Mouse (Mus musculus): Measurements from ENCODE around the gene Stk32b. TPM values are rescaled to one million over a fixed set of nuclear protein-coding genes. Genes with fewer than 3 reads are reported as not detected.

Gene Stk32b
- polyA plus RNA-seq, 1 experiment = 13.7 TPM

DNA sequence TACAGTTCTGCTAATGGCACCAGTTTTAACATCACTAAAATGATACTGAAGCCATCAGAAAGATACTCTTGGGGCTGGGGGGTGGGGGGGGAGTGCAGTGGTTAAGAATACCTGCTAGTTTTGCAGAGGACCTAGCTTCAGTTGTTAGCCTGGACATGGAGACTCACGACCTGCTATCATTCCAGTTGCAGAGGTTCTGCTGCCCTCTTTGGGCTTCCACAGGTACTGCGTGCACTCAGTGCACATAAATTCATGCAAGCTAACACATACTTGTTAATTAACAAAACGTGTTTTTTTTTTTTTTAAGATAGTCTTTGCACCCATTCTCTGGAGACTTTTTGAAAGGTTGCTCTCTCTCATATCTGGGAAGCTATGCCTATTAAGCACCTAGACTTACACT, 8.8 kb downstream of the Stk32b start:
- Histone ChIP-seq H3K36me3 (ENCODE audit: control insufficient read depth, insufficient read depth, low read length) (no peaks in the 10 kb centered on the region), H3K4me1 (ENCODE audit: control insufficient read depth, insufficient read depth, low read length) (no peaks in the 10 kb centered on the region), H3K4me3 (ENCODE audit: insufficient read depth, low read depth, low read length) (no peak overlapping the region), H3K27me3 (replicated peaks; ENCODE audit: control insufficient read depth, insufficient read depth, low read length) (no peaks in the 10 kb centered on the region), H3K27ac (ENCODE audit: insufficient read depth, low read depth, low read length) (no peak overlapping the region)
- TF ChIP-seq POLR2A (IDR thresholded peaks at IDR 0.05; ENCODE audit: low read depth, low read length) = no peak
- peak; percentile 61 for TF ChIP-seq CTCF (conservative IDR thresholded peaks at IDR 0.05; ENCODE audit: insufficient read depth, insufficient read length, low read depth, low read length)
- peak; percentile 12 for DNase-seq
- 74% methylated on average over 3 of the region's 3 CpGs for WGBS

DNA sequence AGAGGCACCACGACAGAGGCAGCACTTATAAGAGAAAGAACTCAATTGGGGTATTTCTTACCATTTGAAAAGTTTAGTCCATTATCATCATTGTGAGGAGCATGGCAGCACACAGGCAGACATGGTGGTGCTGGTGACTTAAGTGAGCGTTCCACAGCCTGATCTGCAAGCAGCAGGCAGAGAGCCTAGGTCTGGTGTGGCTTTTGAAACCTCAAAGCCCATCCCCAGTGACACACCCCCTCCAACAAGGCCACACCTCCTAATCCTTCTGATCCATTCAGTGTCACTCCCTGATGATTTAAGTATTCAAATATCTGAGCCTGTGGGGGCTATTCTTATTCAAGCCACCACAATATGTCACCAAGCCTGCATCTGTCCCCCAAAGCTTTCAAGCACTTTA, 12.0 kb downstream of the Stk32b start:
- H3K27me3 ChIP-seq (replicated peaks; ENCODE audit: control insufficient read depth, insufficient read depth, low read length) = no peaks in the 10 kb centered on the region
- 84% methylated on average over 2 of the region's 2 CpGs for WGBS

DNA sequence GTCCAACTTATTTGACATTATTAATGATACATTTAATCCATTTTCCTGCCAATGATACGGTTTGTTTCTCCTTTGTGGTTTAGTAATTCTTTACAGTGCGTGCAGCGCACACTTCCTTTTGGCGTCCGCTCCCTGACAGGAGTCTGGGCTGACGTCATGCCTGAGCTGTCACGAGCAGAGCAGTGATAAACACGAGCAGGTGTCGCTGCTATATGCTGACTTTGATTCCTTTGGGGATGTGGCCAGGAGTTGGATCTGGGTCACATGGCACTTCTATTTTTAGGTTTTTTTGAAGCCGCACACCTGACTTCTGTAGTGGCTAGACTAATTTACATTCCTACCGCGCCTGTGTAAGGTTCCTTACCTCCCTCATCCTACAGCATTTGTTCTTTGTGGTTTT, 17.2 kb downstream of the Stk32b start:
- Histone ChIP-seq H3K27ac (ENCODE audit: insufficient read depth, low read depth, low read length) (no peak overlapping the region; the same call in 1 of the 2 replicates), H3K4me1 (ENCODE audit: control insufficient read depth, insufficient read depth, low read length) (no peaks in the 10 kb centered on the region; the same call in 1 of the 2 replicates), H3K4me3 (ENCODE audit: insufficient read depth, low read depth, low read length) (no peak overlapping the region), H3K27me3 (replicated peaks; ENCODE audit: control insufficient read depth, insufficient read depth, low read length) (no peaks in the 10 kb centered on the region), H3K36me3 (ENCODE audit: control insufficient read depth, insufficient read depth, low read length) (no peaks in the 10 kb centered on the region)
- WGBS = 37% methylated on average over 12 of the region's 12 CpGs
- TF ChIP-seq CTCF (conservative IDR thresholded peaks at IDR 0.05; ENCODE audit: insufficient read depth, insufficient read length, low read depth, low read length) (no peak), POLR2A (IDR thresholded peaks at IDR 0.05; ENCODE audit: low read depth, low read length) (no peak)
- DNase-seq = peak; percentile 45

More for the DNA sequence above, 12.0 kb downstream of the Stk32b start:
- no peak for TF ChIP-seq POLR2A (IDR thresholded peaks at IDR 0.05; ENCODE audit: low read depth, low read length)
- no peak for TF ChIP-seq CTCF (conservative IDR thresholded peaks at IDR 0.05; ENCODE audit: insufficient read depth, insufficient read length, low read depth, low read length)
- Histone ChIP-seq H3K27ac (ENCODE audit: insufficient read depth, low read depth, low read length) (no peak overlapping the region), H3K36me3 (ENCODE audit: control insufficient read depth, insufficient read depth, low read length) (no peaks in the 10 kb centered on the region), H3K4me3 (ENCODE audit: insufficient read depth, low read depth, low read length) (no peak overlapping the region), H3K4me1 (ENCODE audit: control insufficient read depth, insufficient read depth, low read length) (no peaks in the 10 kb centered on the region)
- DNase-seq = no peak

DNA sequence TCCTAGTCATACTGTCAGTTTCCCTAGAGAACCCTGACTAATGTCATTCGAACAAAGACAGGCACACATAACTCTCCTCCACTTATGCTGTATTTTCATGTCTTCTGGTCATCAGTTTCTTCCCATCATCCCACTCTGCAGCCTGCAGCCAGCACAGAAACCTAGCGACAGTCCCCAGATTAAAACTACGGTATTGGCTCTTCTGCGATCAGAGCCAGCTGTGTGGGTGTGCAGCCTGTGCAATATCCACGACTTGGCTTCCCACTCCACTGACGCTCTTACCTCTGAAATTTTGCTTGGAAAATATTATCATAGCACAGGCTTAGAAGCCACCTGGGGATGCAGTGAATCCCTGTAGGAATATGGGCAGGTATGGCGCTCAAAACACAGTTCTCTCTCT, 19.7 kb downstream of the Stk32b start:
- WGBS = 90% methylated on average over 7 of the region's 7 CpGs
- Histone ChIP-seq H3K36me3 (ENCODE audit: control insufficient read depth, insufficient read depth, low read length) (no peaks in the 10 kb centered on the region), H3K27me3 (replicated peaks; ENCODE audit: control insufficient read depth, insufficient read depth, low read length) (no peaks in the 10 kb centered on the region), H3K4me1 (ENCODE audit: control insufficient read depth, insufficient read depth, low read length) (no peaks in the 10 kb centered on the region; the same call in 1 of the 2 replicates), H3K27ac (ENCODE audit: insufficient read depth, low read depth, low read length) (no peak overlapping the region), H3K4me3 (ENCODE audit: insufficient read depth, low read depth, low read length) (no peak overlapping the region)
- TF ChIP-seq POLR2A (IDR thresholded peaks at IDR 0.05; ENCODE audit: low read depth, low read length) (no peak), CTCF (conservative IDR thresholded peaks at IDR 0.05; ENCODE audit: insufficient read depth, insufficient read length, low read depth, low read length) (no peak)
- DNase-seq = no peak

DNA sequence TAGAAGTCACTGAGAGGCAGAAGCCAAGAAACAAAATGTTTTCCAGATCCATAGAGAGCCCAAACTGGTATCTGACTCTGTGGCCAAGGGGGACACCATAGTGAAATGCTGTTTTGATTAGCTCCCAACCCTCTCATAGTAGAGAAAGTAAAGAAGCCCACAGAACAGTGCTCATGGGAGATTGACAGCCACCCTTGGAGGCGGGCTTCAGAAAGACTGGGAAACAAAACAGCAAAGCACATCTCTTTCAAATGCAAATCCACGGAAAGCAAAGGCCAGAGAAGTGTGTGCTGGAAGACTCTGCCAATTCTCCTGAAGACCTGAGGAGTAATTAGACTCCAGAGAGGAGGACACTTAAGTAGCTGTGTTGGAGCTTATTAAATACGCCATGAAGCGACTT, 21.2 kb downstream of the Stk32b start:
- TF ChIP-seq POLR2A (IDR thresholded peaks at IDR 0.05; ENCODE audit: low read depth, low read length) (no peak), CTCF (conservative IDR thresholded peaks at IDR 0.05; ENCODE audit: insufficient read depth, insufficient read length, low read depth, low read length) (no peak)
- H3K27ac ChIP-seq (ENCODE audit: insufficient read depth, low read depth, low read length) = no peak overlapping the region
- H3K27me3 ChIP-seq (replicated peaks; ENCODE audit: control insufficient read depth, insufficient read depth, low read length) = no peaks in the 10 kb centered on the region
- DNase-seq = no peak
- no peak overlapping the region for H3K4me3 ChIP-seq (ENCODE audit: insufficient read depth, low read depth, low read length)
- H3K36me3 ChIP-seq (ENCODE audit: control insufficient read depth, insufficient read depth, low read length) = no peaks in the 10 kb centered on the region
- WGBS = 55% methylated on average over 4 of the region's 4 CpGs
- no peaks in the 10 kb centered on the region; the same call in 1 of the 2 replicates for H3K4me1 ChIP-seq (ENCODE audit: control insufficient read depth, insufficient read depth, low read length)

DNA sequence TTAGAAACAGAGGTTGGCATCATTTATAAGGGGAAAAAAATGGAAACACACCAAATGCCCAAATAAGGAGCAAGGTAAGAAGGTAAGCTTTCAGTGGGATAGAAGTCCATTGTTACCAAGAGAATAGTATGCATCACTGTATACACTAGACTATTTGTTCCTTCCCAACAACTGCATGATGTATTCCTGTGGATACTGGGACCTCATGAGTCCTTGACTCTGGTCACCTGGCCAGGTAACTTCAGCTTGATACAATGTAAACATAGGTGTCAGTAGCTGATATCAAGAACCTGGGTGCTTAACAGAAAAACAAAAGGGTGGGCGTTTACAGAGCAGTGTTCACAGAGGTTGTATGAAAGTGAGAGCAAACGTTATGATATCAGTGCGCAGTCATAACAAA, 24.2 kb downstream of the Stk32b start:
- Histone ChIP-seq H3K27ac (ENCODE audit: insufficient read depth, low read depth, low read length) (no peak overlapping the region), H3K36me3 (ENCODE audit: control insufficient read depth, insufficient read depth, low read length) (no peaks in the 10 kb centered on the region), H3K4me3 (ENCODE audit: insufficient read depth, low read depth, low read length) (no peak overlapping the region), H3K27me3 (replicated peaks; ENCODE audit: control insufficient read depth, insufficient read depth, low read length) (no peaks in the 10 kb centered on the region), H3K4me1 (ENCODE audit: control insufficient read depth, insufficient read depth, low read length) (no peaks in the 10 kb centered on the region)
- 73% methylated on average over 3 of the region's 3 CpGs for WGBS
- no peak for DNase-seq
- no peak for TF ChIP-seq CTCF (conservative IDR thresholded peaks at IDR 0.05; ENCODE audit: insufficient read depth, insufficient read length, low read depth, low read length)
- TF ChIP-seq POLR2A (IDR thresholded peaks at IDR 0.05; ENCODE audit: low read depth, low read length) = no peak

DNA sequence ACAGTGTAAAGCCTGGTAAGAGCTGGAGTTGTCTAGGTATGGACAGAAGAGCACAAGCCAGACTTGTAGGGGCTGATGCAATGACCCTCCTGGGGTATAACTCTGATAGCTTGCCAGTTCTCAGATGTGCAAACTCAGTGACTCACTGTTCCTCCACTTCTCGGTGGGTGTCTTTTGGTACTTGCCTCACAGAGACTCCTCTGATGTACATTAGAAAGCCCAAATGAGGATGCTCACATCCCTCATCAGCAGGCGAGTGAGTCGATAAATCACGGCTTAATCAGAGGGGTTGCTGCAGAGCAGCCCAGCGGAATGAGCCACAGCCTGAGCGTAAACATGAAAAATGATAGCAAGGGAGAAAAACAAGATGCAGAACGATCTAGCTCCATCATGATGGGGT, 46.2 kb downstream of the Stk32b start:
- 78% methylated on average over 7 of the region's 7 CpGs for WGBS
- Histone ChIP-seq H3K27me3 (replicated peaks; ENCODE audit: control insufficient read depth, insufficient read depth, low read length) (no peaks in the 10 kb centered on the region), H3K4me1 (ENCODE audit: control insufficient read depth, insufficient read depth, low read length) (no peaks in the 10 kb centered on the region), H3K36me3 (ENCODE audit: control insufficient read depth, insufficient read depth, low read length) (no peaks in the 10 kb centered on the region), H3K27ac (ENCODE audit: insufficient read depth, low read depth, low read length) (no peak overlapping the region), H3K4me3 (ENCODE audit: insufficient read depth, low read depth, low read length) (no peak overlapping the region)
- no peak for TF ChIP-seq POLR2A (IDR thresholded peaks at IDR 0.05; ENCODE audit: low read depth, low read length)
- TF ChIP-seq CTCF (conservative IDR thresholded peaks at IDR 0.05; ENCODE audit: insufficient read depth, insufficient read length, low read depth, low read length) = no peak
- no peak for DNase-seq
